Mouse (Mus musculus) neural tube, postnatal 0 days (tissue): ENCODE measurements around the gene Lima1. TPM values are rescaled to one million over a fixed set of nuclear protein-coding genes. Genes with fewer than 3 reads are reported as not detected.

ENCODE experiments used
- polyA plus RNA-seq: library from polyadenylated mRNA; unstranded; fragments of >200 nt; fragmentation: Nextera tagmentation; extraction: Ambion mirVana; gene quantifications from 2 replicates; pipeline ENCODE4 v1.2.1, GENCODE M21; 2015

Lima1 gene
- polyA plus RNA-seq, result 12.3 and 13.9 TPM in 2 replicates

GRCm38 (mm10) chr15:99875334-99875869 is at the start of gene Lima1:
Gene Lima1 (minus strand): TSS chr15:99875456.

GRCm38 (mm10) chr15:99772881-99772924 is 102.6 kb downstream of the Lima1 start, which contains the start of gene Cers5:
Gene Cers5 (minus strand): TSS chr15:99772885.

Other genes starting within 250 kb of the Lima1 start
- 32.7 and 34.8 TPM in 2 replicates for gene Racgap1, start 223.8 kb downstream of the Lima1 start, polyA plus RNA-seq
- gene Asic1, start 205.1 kb downstream of the Lima1 start, polyA plus RNA-seq, result 53.5 and 64.6 TPM in 2 replicates
- gene Smarcd1, start 173.3 kb downstream of the Lima1 start, polyA plus RNA-seq, result 70.2 and 74.3 TPM in 2 replicates
- gene Gm17349, start 170.0 kb downstream of the Lima1 start, polyA plus RNA-seq, result not detected in 2 replicates
- gene Gpd1, start 157.9 kb downstream of the Lima1 start, polyA plus RNA-seq, result 6.2 and 6.8 TPM in 2 replicates
- 236 TPM in 2 replicates for gene Cox14, start 149.8 kb downstream of the Lima1 start, polyA plus RNA-seq
- 82.5 and 84.5 TPM in 2 replicates for gene Cers5, start 102.6 kb downstream of the Lima1 start, polyA plus RNA-seq
- not detected in 2 replicates for gene Fam186a, start 91.6 kb upstream of the Lima1 start, polyA plus RNA-seq
- gene Larp4, start 94.6 kb upstream of the Lima1 start, polyA plus RNA-seq, result 20.9 and 21.5 TPM in 2 replicates
- 10.4 and 12.5 TPM in 2 replicates for gene Dip2b, start 163.2 kb upstream of the Lima1 start, polyA plus RNA-seq